Mouse (Mus musculus) forebrain, postnatal 0 days (tissue): Measurements from ENCODE around the gene Plac8. TPM values are rescaled to one million over a fixed set of nuclear protein-coding genes. Genes with fewer than 3 reads are reported as not detected.
A peak's percentile ranks its signal among the peaks of the same experiment; 100 is the strongest.

Experiments used
- ATAC-seq: fragments of 200-750 bp; cut with Nextera tagmentation; 2 replicates; pipeline ENCODE4 v1.8.0; 2017; ENCODE audit warnings: mild to moderate bottlenecking, moderate library complexity
- DNase-seq: peaks from one replicate; pipeline ENCODE4 v3.0.0-alpha.2; 2015
- H3K27ac ChIP-seq: fragments of 300-500 bp; sonication (generic); 2 replicates; pipeline ENCODE4 v1.5.1; 2014; ENCODE audit warnings: low read depth, mild to moderate bottlenecking, antibody characterized with exemption, low read length, moderate library complexity, mixed read lengths
- H3K27me3 ChIP-seq: fragments of 300-500 bp; sonication (generic); 2 replicates; pipeline ENCODE4 v1.6.1; 2014; ENCODE audit warnings: mild to moderate bottlenecking, low read length, mixed read lengths; ENCODE audit not compliant: insufficient read depth
- H3K36me3 ChIP-seq: fragments of 300-500 bp; sonication (generic); 2 replicates; pipeline ENCODE4 v1.6.1; 2014; ENCODE audit warnings: mild to moderate bottlenecking, moderate library complexity; ENCODE audit not compliant: insufficient read depth
- H3K4me1 ChIP-seq: fragments of 300-500 bp; sonication (generic); 2 replicates; pipeline ENCODE4 v1.6.1; 2014; ENCODE audit warnings: antibody characterized with exemption; ENCODE audit not compliant: insufficient read depth
- H3K4me2 ChIP-seq: fragments of 300-500 bp; sonication (generic); 2 replicates; pipeline ENCODE4 v1.6.1; 2014; ENCODE audit warnings: low read depth, mild to moderate bottlenecking, moderate library complexity
- H3K4me3 ChIP-seq: fragments of 300-500 bp; sonication (generic); 2 replicates; pipeline ENCODE4 v1.5.1; 2014; ENCODE audit warnings: low read depth, low read length, mixed read lengths
- H3K9ac ChIP-seq: fragments of 300-500 bp; sonication (generic); 2 replicates; pipeline ENCODE4 v1.6.1; 2014; ENCODE audit warnings: mild to moderate bottlenecking
- H3K9me3 ChIP-seq: fragments of 300-500 bp; sonication (generic); 2 replicates; pipeline ENCODE4 v1.6.1; 2016; ENCODE audit warnings: low read length
- CTCF ChIP-seq: sonication (generic); IDR thresholded peaks from 2 replicates; pipeline ENCODE4 v1.5.1; 2016; ENCODE audit warnings: antibody characterized with exemption, control low read depth, low read depth
- WGBS: fragments of 180-500 bp; shearing (Covaris S2); extraction: QIAGEN DNeasy Blood & Tissue Kit; methylation state at CpG from one replicate; pipeline ENCODE4 v1.1.7; 2014; 5-methylcytosine and 5-hydroxymethylcytosine counted together
- polyA plus RNA-seq: library from polyadenylated mRNA; unstranded; fragments of >200 nt; fragmentation: Nextera tagmentation; extraction: Ambion mirVana; gene quantifications from 2 replicates; pipeline ENCODE4 v1.2.1, GENCODE M21; 2015
- total RNA-seq: library from RNA; depleted of rRNA; stranded (reverse); fragments of >200 nt; gene quantifications from 2 replicates; pipeline ENCODE4 v1.2.3, GENCODE M21; 2014

Plac8 gene
- total and polyA plus RNA-seq, 2 experiments from 2014 or later = 1.5 to 3.5 TPM

- no peaks in the 10 kb centered on the region for H3K4me1 ChIP-seq
- no peak for TF ChIP-seq CTCF
- H3K27ac ChIP-seq = no peak overlapping the region
- ATAC-seq (no peak), DNase-seq (no peak)
- no peaks in the 10 kb centered on the region for H3K36me3 ChIP-seq
- H3K4me2 ChIP-seq = no peak overlapping the region
- H3K9me3 ChIP-seq = no peaks in the 10 kb centered on the region
- WGBS = 66% methylated on average over 9 of the region's 9 CpGs
- H3K9ac ChIP-seq = no peak overlapping the region
- no peaks in the 10 kb centered on the region for H3K27me3 ChIP-seq
- no peak overlapping the region for H3K4me3 ChIP-seq
These were observed 33.8 kb upstream of the Plac8 start for GRCm38 (mm10) chr5:100605828-100606229.

- ATAC-seq (no peak), DNase-seq (no peak)
- H3K4me3 ChIP-seq = no peak overlapping the region
- no peak overlapping the region for H3K27ac ChIP-seq
- H3K36me3 ChIP-seq = no peaks in the 10 kb centered on the region
- 76% methylated on average over 4 of the region's 4 CpGs for WGBS
- H3K4me1 ChIP-seq = no peaks in the 10 kb centered on the region
- no peak overlapping the region for H3K9ac ChIP-seq
- TF ChIP-seq CTCF = no peak
- H3K4me2 ChIP-seq = no peak overlapping the region
- H3K27me3 ChIP-seq = no peaks in the 10 kb centered on the region
- no peaks in the 10 kb centered on the region for H3K9me3 ChIP-seq
These were observed 32.0 kb upstream of the Plac8 start for GRCm38 (mm10) chr5:100604061-100604460.

DNA sequence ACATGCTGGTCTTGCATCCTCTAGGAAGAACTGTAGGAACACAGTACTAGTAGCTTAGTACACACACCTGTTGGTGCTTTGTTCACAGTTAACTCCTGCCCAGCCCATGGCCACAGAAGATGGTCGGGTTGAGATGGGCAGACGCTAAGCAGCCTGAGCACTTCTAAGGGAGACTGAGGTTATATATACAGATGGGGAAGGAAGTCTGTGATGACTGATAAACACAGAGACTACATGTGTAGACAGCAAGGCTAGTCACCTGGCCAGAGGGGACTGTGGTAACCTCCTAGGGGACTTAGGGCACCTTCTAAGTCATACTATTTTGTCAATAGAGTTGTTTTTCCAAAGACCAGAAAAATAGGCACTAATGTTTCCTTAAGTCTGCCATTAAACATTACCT lies 29.8 kb upstream of the Plac8 start:
- no peak for TF ChIP-seq CTCF
- no peaks in the 10 kb centered on the region for H3K4me1 ChIP-seq
- 86% methylated on average over 2 of the region's 2 CpGs for WGBS
- DNase-seq (no peak), ATAC-seq (no peak)
- no peak overlapping the region for H3K9ac ChIP-seq
- no peak overlapping the region for H3K4me2 ChIP-seq
- no peak overlapping the region for H3K27ac ChIP-seq
- H3K9me3 ChIP-seq = no peaks in the 10 kb centered on the region
- no peaks in the 10 kb centered on the region for H3K27me3 ChIP-seq
- H3K36me3 ChIP-seq = no peaks in the 10 kb centered on the region
- H3K4me3 ChIP-seq = no peak overlapping the region

DNA sequence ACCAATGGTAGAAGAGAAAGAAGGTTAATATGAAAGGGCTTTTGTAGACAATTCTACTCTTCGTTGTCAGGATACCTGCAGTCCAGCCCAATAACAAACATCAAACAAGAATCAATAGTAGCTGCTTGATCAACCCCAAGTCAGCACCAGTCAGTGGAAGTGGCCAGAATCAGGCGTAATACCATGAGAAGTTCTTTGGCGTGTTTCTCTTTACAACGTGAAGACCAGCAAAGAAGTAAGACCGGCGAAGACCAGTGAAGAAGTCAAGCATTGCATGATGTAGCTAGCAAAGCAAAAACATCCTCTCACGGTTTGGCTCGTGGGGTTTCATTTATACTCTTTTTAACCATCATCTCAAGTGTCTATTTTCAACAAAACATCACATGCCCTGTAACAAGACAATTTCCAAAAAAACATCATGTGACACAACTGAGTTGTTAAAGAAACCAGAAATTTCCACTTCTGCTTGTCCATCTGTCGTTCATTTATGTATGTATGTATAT lies 27.0 kb upstream of the Plac8 start:
- Histone ChIP-seq H3K27ac (no peak overlapping the region), H3K4me1 (no peaks in the 10 kb centered on the region), H3K9me3 (no peaks in the 10 kb centered on the region), H3K4me3 (no peak overlapping the region), H3K36me3 (no peaks in the 10 kb centered on the region), H3K9ac (no peak overlapping the region), H3K27me3 (no peaks in the 10 kb centered on the region), H3K4me2 (no peak overlapping the region)
- no peak for TF ChIP-seq CTCF
- no peak for DNase-seq
- no peak for ATAC-seq
- WGBS = 92% methylated on average over 9 of the region's 9 CpGs

DNA sequence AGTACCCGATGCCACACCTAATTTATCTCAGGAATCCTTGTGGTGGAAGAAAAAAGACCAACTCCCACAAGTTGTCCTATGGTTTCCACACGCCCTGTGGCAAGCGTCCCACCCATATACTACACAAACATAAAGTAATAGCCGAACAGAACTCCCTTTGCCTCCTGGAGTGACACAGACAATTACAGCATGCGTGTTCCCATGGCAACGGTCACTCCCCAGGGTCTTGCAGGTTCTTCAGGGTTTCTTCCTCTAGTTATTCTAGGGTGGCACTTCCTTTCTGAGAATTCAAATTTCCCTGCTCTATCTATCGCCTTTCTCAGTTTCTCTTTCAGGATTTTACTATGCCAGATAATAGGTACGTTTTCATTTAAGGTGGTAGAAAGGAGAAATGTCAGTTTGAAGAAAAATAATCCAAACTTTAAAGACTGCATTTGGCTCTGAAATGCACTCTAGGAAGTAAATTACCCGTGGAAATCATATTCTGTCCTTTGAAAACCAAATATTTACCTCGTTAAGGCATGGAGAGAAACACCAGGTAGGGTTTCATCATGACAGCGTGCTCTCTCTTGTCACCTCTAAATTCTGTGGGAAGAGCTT lies 25.9 kb upstream of the Plac8 start:
- Histone ChIP-seq H3K9ac (no peak overlapping the region), H3K4me2 (no peak overlapping the region), H3K36me3 (no peaks in the 10 kb centered on the region), H3K4me3 (no peak overlapping the region), H3K27ac (no peak overlapping the region), H3K27me3 (no peaks in the 10 kb centered on the region), H3K4me1 (no peaks in the 10 kb centered on the region), H3K9me3 (peaks cover 1% of the 10 kb centered on the region; the same call in 1 of the 2 replicates)
- ATAC-seq = no peak
- no peak for TF ChIP-seq CTCF
- WGBS = 60% methylated on average over 11 of the region's 11 CpGs
- peak; percentile 2 for DNase-seq

DNA sequence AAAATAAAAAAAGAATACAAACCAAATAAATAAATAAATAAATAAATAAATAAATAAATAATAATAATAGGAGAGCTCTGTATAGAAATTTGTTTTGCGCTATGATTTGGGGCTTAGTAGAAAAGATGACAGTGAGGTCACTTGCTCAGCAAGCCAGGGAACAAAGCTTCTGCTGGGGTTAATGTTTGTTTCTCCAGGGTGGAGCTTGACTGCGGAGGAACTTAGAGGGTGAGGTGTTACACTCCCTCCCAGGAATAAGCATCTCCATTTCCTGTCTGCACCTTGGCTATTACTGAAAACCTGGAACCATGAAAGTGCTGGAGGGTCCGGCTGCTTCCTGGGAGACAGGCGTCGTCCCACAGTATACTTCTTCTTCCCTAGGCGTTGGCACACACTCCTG lies 24.0 kb upstream of the Plac8 start:
- Histone ChIP-seq H3K36me3 (no peaks in the 10 kb centered on the region), H3K4me3 (no peak overlapping the region), H3K27ac (no peak overlapping the region), H3K9ac (no peak overlapping the region), H3K9me3 (peaks cover 5% of the 10 kb centered on the region; the same call in 1 of the 2 replicates), H3K4me1 (no peaks in the 10 kb centered on the region), H3K27me3 (no peaks in the 10 kb centered on the region), H3K4me2 (no peak overlapping the region)
- DNase-seq (no peak), ATAC-seq (no peak)
- no peak for TF ChIP-seq CTCF
- WGBS = 92% methylated on average over 6 of the region's 6 CpGs

DNA sequence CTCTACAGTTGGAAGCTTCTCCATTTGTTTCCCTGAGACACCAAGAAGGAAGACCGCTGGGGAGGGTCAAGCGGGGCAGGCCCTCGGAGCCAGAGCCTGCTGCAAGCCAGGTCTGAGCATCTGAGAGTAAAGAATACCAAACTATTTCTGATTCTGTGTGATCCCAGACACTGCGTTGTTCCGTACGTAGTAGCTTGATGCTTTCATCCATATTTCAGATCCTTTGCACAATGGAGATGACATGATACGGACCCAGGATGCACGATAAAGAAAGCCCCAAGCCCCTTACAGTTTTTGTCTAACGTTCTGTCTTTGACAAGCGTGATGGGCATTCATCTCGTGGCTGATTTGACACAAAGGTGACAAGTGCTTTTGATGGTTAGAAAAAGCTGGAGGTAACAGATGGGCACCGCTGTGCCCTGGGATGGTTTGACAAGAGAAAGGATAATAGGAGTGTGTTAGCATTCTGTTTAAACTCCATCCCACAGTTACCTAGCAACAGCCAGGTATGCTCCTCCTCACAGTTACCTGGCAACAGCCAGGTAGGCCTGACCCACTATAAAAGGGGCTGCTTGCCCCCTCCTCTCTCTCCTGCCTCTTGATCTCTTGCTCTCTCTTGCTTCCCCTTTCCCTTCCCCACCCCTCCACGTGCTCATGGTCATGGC lies 22.9 kb upstream of the Plac8 start:
- ATAC-seq (peak; percentile 77), DNase-seq (peak; percentile 16)
- no peak overlapping the region for H3K27ac ChIP-seq
- peaks cover 5% of the 10 kb centered on the region; the same call in 1 of the 2 replicates for H3K9me3 ChIP-seq
- 84% methylated on average over 13 of the region's 13 CpGs for WGBS
- H3K27me3 ChIP-seq = no peaks in the 10 kb centered on the region
- H3K4me2 ChIP-seq = no peak overlapping the region
- no peak overlapping the region for H3K9ac ChIP-seq
- H3K36me3 ChIP-seq = no peaks in the 10 kb centered on the region
- no peak for TF ChIP-seq CTCF
- no peak overlapping the region for H3K4me3 ChIP-seq
- H3K4me1 ChIP-seq = no peaks in the 10 kb centered on the region
